Mouse (Mus musculus) embryonic fibroblast, embryonic 13.5 days (primary cell): Measurements from ENCODE around the gene Agt. TPM values are rescaled to one million over a fixed set of nuclear protein-coding genes. Genes with fewer than 3 reads are reported as not detected.

Experiments
- H3K27ac ChIP-seq: 2 replicates; pipeline ENCODE4 v1.5.1; 2012; ENCODE audit warnings: low read length, control low read depth, inconsistent platforms; ENCODE audit not compliant: insufficient read depth
- H3K4me1 ChIP-seq: 2 replicates; pipeline ENCODE4 v1.6.1; 2011; ENCODE audit warnings: low read length; ENCODE audit not compliant: control insufficient read depth, insufficient read depth
- H3K4me3 ChIP-seq: 2 replicates; pipeline ENCODE4 v1.5.1; 2011; ENCODE audit warnings: mild to moderate bottlenecking, control low read depth, low read length; ENCODE audit not compliant: insufficient read depth
- CTCF ChIP-seq: IDR thresholded peaks from 2 replicates; pipeline ENCODE4 v1.5.1; 2011; ENCODE audit warnings: mild to moderate bottlenecking, control low read depth, low read length, moderate library complexity, borderline replicate concordance; ENCODE audit not compliant: insufficient read depth
- POLR2A ChIP-seq: IDR thresholded peaks from 2 replicates; pipeline ENCODE4 v1.6.1; 2011; ENCODE audit warnings: low read depth, mild to moderate bottlenecking, control low read depth, low read length, moderate library complexity
- polyA plus RNA-seq: library from polyadenylated mRNA; stranded (reverse); fragments of >200 nt; gene quantifications from 2 replicates; pipeline ENCODE4 v1.2.4, GENCODE M21; 2011; ENCODE audit warnings: low read depth; ENCODE audit not compliant: missing spikeins, insufficient read length

The Agt gene
- polyA plus RNA-seq, result not detected in 2 replicates

DNA sequence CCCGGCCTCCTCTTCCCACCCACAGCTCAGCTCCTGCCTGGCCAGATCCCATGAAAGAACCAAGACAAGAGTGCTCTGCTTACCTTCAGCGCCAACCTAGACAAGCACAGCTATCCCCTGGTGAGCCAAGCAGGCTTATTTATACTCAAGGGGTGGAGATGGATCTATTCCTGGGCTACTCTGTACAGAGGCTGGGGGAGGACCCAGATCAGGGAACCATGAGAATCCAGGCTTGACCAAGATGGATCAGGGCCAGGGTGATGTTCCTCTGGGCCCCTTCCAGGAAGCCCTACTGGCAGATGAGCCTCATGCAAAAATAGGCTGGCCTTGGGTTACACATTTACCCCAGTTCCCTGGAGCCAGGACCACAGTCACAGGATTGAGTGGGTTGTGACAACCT, at the start of gene Agt:
TSS of gene Agt (minus strand) at position 114 of the 400 bp plus-strand sequence.
- Histone ChIP-seq H3K4me1 (no peaks in the 10 kb centered on the region), H3K4me3 (no peak within 1 kb of the TSS), H3K27ac (no peak within 1 kb of the TSS)
- TF ChIP-seq CTCF (no peak), POLR2A (no peak)

DNA sequence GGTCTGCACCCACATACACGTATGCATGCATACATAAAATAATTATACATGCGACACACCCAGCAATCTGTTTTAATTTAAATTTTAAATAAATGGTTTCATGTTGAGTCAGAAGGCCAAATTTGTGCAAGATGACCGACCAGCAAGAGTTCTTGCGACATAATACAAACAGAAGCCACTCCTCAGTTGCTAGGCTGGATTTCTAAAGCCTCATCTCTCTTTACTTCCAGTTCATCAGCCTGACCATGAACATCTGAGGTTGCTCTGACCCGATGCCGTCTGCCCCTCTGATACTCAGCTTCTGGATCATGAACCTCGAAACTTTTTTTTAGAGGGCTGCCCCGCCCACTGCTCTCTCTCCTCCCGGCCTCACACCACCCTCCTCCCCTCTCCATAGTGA, 48.7 kb upstream of the Agt start:
- no peak for TF ChIP-seq CTCF
- TF ChIP-seq POLR2A, result peak; percentile 59
- Histone ChIP-seq H3K4me3 (no peak overlapping the region), H3K27ac (peak overlapping the region; percentile 83), H3K4me1 (peaks cover 7% of the 10 kb centered on the region; the same call in 1 of the 2 replicates)

DNA sequence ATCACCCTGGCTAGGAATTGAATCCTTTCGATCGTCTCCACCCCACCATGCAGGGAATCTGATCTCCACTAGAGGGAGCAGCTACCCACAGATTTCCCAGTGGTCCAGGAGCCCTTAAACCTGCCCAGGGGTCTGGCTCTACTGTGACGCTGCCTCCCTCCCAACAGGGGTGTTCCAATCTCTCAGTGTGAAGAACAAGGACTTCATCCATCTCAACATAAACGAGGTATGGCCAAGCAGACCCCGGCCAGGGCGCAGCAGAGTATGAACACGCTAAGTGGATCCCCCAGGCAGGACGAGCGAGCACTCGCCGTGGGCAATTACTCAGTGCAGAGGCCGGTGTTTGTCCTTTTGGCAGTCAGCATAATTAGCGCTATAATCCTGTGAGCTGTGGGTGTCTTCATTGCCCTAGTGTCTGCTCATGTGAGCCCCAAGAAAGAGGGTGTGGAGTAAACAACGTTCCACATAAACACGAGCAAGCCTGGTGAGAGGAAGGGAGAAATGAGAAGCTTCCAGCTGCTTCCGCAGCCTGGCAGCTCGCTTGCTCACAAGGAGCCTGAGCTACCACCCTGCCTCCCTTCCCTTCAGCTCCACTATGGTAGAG, 47.9 kb upstream of the Agt start:
- TF ChIP-seq POLR2A (no peak), CTCF (peak; percentile 55; the same call in 1 of the 2 replicates)
- H3K4me3 ChIP-seq, result peak overlapping the region; percentile 4; the same call in 1 of the 2 replicates
- H3K27ac ChIP-seq, result peak overlapping the region; percentile 83
- peaks cover 7% of the 10 kb centered on the region; the same call in 1 of the 2 replicates for H3K4me1 ChIP-seq

DNA sequence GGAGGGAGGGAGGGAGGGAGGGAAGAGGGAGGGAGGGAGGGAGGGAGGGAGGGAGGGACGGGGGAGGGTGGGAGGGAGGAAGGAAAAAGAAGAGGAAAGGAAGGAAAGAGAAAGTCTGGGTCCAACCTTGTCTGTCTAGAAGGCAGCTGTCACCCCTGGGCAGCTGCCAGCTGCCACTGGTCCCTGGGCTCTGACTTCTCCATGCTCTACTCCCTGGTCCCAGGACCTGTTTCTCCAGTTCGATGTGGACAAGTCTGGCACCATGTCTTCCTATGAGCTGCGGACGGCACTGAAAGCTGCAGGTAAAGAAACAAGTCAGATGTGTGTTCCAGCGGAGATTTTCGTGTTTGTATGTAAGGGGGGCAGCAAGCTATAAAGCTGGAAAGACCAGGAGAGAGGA, 44.8 kb upstream of the Agt start:
- no peak overlapping the region for H3K27ac ChIP-seq
- H3K4me1 ChIP-seq, result peaks cover 7% of the 10 kb centered on the region; the same call in 1 of the 2 replicates
- TF ChIP-seq POLR2A (no peak), CTCF (no peak)
- H3K4me3 ChIP-seq, result no peak overlapping the region

DNA sequence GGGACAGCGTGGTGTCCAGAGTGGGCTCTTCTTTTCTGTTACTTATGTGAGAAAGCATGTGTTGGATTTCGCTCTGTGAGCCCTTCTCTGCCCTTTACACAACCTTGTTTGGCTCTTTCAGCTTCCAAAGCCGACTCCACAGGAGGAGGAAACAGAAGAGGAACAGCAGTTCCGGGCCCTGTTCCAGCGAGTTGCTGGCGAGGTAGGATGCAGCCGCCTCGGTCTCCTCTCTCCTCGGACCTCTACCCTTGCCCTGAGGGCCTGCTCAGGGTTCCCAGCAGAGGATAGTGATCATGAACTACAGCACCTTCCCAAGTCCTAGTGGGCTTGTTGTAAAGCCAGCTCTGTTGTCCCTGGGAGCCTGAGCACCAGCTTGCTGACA, 39.5 kb upstream of the Agt start:
- Histone ChIP-seq H3K4me1 (no peaks in the 10 kb centered on the region), H3K4me3 (no peak overlapping the region), H3K27ac (no peak overlapping the region)
- TF ChIP-seq CTCF (no peak), POLR2A (no peak)

DNA sequence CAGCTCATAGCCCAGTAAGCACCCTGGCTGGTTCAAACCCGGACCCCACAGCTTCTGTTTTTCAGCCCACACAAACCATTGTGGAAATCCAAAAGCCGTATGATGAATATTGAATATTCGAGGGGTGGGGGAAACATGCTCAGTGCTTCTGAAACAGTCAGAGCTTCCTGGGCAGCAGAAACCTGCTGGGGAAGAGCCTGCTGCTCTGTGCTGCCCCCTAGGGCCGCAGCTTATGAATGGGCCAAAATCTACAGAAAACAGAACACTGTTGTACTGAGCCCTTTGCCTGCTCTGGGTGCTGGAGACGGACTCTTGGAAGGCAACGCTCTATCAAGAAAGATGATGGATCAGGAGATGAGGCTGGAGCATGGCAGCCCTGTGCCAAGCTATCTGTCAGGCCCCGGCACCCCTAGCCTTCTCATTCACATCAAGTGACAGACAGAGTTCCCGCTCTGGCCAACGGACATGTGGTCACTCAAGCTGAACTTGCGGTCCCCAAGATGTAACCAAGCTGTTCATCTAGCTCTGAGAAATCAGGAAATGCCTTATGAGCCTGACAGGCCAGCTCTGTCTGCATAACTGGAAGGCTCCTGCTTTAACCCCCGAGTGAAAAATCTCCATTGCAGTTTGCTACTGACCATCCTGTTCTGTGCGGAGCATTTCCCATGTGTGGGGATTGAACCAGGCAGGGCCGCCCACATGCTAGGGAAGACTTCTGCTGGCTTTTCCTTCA, 38.9 kb upstream of the Agt start:
- Histone ChIP-seq H3K4me3 (no peak overlapping the region), H3K4me1 (no peaks in the 10 kb centered on the region), H3K27ac (no peak overlapping the region)
- TF ChIP-seq POLR2A (no peak), CTCF (peak; percentile 46; the same call in 1 of the 2 replicates)

DNA sequence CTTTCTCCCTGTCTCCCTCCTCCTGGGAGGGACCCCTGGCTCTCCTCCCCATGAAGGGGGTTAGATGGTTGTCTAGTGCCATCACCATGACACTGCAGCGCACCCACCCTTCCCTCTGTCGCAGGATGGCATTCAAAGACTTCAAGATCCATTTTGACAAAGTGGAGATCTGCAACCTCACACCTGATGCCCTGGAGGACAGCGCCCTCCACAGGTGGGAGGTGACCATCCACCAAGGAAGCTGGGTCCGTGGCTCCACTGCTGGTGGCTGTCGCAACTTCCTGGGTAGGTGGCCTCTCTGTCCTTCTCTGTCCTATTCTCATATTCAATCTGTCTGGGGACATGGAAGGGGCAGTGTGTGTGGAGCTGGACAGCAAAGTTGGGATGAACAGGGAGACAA, 34.6 kb upstream of the Agt start:
- H3K4me1 ChIP-seq, result no peaks in the 10 kb centered on the region
- H3K27ac ChIP-seq, result no peak overlapping the region
- TF ChIP-seq CTCF (no peak), POLR2A (no peak)
- H3K4me3 ChIP-seq, result no peak overlapping the region

DNA sequence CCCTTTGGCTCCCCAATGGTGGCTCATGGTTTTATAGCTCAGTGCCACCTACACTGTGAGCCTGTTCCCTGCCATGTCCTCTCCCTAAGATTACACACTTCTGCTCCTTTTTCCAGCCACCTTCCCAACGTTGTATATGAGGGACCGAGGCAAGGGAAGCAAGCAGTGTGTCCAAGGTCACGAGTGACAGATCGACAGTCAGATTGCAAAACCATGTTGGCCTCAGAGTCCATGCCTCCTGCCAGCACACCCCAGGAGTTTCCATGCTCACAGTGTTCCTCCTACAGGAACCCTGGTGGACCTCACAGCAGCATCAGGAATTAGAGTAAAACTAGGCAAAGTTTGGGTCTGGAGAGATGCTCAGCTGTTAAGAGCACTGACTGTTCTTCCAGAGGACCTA, 19.9 kb upstream of the Agt start:
- H3K27ac ChIP-seq, result no peak overlapping the region
- no peak for TF ChIP-seq POLR2A
- no peak for TF ChIP-seq CTCF
- no peaks in the 10 kb centered on the region for H3K4me1 ChIP-seq
- H3K4me3 ChIP-seq, result no peak overlapping the region

DNA sequence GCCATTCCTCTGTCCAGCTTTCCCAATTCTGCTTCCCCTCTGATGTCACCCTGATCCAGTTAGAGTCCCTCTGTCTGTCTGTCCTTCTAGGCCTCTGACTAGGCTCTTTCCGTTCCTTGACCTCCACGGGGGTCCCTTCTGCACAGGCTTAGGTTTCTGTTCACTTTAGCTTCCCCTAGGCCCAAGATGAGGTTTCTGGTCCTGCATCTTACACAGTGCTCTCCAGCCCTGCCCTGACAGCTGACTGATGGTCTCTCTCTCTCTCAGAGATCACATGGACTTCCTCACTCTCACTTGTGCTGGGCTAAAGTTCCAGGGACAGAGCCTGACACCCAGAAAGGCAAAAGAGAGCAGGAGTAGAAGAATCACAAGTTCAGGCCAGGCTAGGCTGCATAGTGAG, 17.1 kb upstream of the Agt start:
- no peak for TF ChIP-seq POLR2A
- TF ChIP-seq CTCF, result no peak
- Histone ChIP-seq H3K4me3 (no peak overlapping the region), H3K27ac (no peak overlapping the region)

More for the DNA sequence above, 17.1 kb upstream of the Agt start:
- no peaks in the 10 kb centered on the region for H3K4me1 ChIP-seq
